Mouse (Mus musculus) kidney, postnatal 0 days (tissue): Measurements from ENCODE around the gene Sorcs2. TPM values are rescaled to one million over a fixed set of nuclear protein-coding genes. Genes with fewer than 3 reads are reported as not detected.

Source experiments
- ATAC-seq: fragments of 200-750 bp; cut with Nextera tagmentation; replicated peaks from 2 replicates; pipeline ENCODE4 v1.8.0; 2017; ENCODE audit warnings: low read depth, moderate number of reproducible peaks, moderate TSS enrichment, moderate library complexity; ENCODE audit not compliant: low FRiP score
- DNase-seq: peaks from one replicate; pipeline ENCODE4 v3.0.0-alpha.2; 2016; ENCODE audit warnings: low spot score
- H3K27ac ChIP-seq: fragments of 300-500 bp; sonication (generic); 2 replicates; pipeline ENCODE4 v1.5.1; 2014; ENCODE audit warnings: mild to moderate bottlenecking
- H3K27me3 ChIP-seq: fragments of 300-500 bp; sonication (generic); 2 replicates; pipeline ENCODE4 v1.6.1; 2014; ENCODE audit warnings: low read length, mixed read lengths; ENCODE audit not compliant: insufficient read depth
- H3K36me3 ChIP-seq: fragments of 300-500 bp; sonication (generic); 2 replicates; pipeline ENCODE4 v1.6.1; 2014; ENCODE audit warnings: low read length, mixed read lengths; ENCODE audit not compliant: insufficient read depth
- H3K4me1 ChIP-seq: fragments of 300-500 bp; sonication (generic); replicated peaks from 2 replicates; pipeline ENCODE4 v1.6.1; 2014; ENCODE audit warnings: antibody characterized with exemption, low read length, mixed read lengths; ENCODE audit not compliant: insufficient read depth
- H3K4me2 ChIP-seq: fragments of 300-500 bp; sonication (generic); 2 replicates; pipeline ENCODE4 v1.6.1; 2014; ENCODE audit warnings: mild to moderate bottlenecking, low read length, moderate library complexity, mixed read lengths
- H3K4me3 ChIP-seq: fragments of 300-500 bp; sonication (generic); replicated peaks from 2 replicates; pipeline ENCODE4 v1.5.1; 2014; ENCODE audit warnings: low read depth, low read length
- H3K9ac ChIP-seq: fragments of 300-500 bp; sonication (generic); 2 replicates; pipeline ENCODE4 v1.6.1; 2014; ENCODE audit warnings: low read depth, low read length
- H3K9me3 ChIP-seq: fragments of 300-500 bp; sonication (generic); replicated peaks from 2 replicates; pipeline ENCODE4 v1.6.1; 2016; ENCODE audit warnings: low read length, inconsistent platforms, mixed read lengths
- CTCF ChIP-seq: IDR thresholded peaks from 2 replicates; pipeline ENCODE4 v1.5.1; 2016; ENCODE audit warnings: antibody characterized with exemption, low read depth, mild to moderate bottlenecking, moderate library complexity
- WGBS: fragments of 180-500 bp; shearing (Covaris S2); extraction: QIAGEN DNeasy Blood & Tissue Kit; methylation state at CpG from one replicate; pipeline ENCODE4 v1.1.7; 2014; 5-methylcytosine and 5-hydroxymethylcytosine counted together
- polyA plus RNA-seq: library from polyadenylated mRNA; unstranded; fragments of >200 nt; fragmentation: Nextera tagmentation; extraction: Ambion mirVana; gene quantifications from 2 replicates; pipeline ENCODE4 v1.2.1, GENCODE M21; 2015

Gene Sorcs2
- polyA plus RNA-seq, 1 experiment from 2014 or later, result 5.1 TPM

DNA sequence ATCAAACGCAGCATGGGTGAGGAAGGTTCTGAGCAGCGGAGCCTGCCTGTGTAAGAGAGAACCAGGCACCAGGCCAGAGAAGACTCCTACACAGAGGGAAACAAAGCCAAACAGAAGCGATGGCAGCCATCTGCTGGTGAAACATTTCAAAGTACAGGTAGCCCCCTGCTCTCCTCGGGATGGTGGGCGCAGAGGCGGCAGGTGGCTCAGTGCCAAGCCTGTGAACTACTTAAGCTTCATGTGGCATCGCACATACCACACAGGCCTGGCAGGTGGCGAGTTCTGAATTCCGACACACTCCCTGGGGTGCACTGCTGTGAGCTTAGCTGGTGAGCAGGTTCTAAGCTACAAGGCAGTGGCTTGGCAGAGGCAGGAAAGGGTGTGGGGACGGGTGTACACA lies 184.6 kb downstream of the Sorcs2 start:
- no peak overlapping the region for H3K4me2 ChIP-seq
- 0 out of 2 replicates have a peak, but pooled peaks cover 5% of the 10 kb centered on the region for H3K9me3 ChIP-seq
- 66% methylated on average over 10 of the region's 10 CpGs for WGBS
- no peaks in the 10 kb centered on the region for H3K27me3 ChIP-seq
- DNase-seq (peak; percentile 7), ATAC-seq (no peak)
- H3K36me3 ChIP-seq, result no peaks in the 10 kb centered on the region
- TF ChIP-seq CTCF, result 0 out of 2 replicates have a peak, but pooled peaks have one; percentile 8
- no peak overlapping the region for H3K27ac ChIP-seq
- H3K4me3 ChIP-seq, result no peak overlapping the region
- H3K9ac ChIP-seq, result no peak overlapping the region
- H3K4me1 ChIP-seq, result no peaks in the 10 kb centered on the region

DNA sequence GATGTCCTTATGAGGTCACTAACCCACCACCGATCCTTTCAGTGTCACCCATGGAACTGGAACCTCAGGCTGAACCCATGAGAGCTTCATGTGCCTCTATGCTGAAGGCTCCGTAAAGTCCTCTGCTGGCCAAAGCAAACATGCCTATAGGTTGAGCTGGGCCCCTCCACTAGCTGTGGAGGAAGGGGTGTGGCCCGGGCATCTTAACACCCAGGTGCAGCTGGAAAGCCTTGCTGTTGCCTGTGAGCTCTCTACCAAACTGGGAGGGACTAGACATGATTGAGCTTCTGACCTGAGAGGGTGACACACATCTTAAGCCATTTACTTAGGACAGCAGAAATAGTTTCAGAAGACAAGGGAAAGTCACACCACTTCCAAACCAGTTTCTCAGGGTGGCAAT lies 189.1 kb downstream of the Sorcs2 start:
- H3K9me3 ChIP-seq, result no peaks in the 10 kb centered on the region
- no peak overlapping the region for H3K4me2 ChIP-seq
- H3K4me3 ChIP-seq, result no peak overlapping the region
- no peak for ATAC-seq
- H3K27ac ChIP-seq, result no peak overlapping the region
- H3K4me1 ChIP-seq, result no peaks in the 10 kb centered on the region
- TF ChIP-seq CTCF, result no peak
- DNase-seq, result no peak
- H3K27me3 ChIP-seq, result no peaks in the 10 kb centered on the region
- 81% methylated on average over 3 of the region's 3 CpGs for WGBS
- H3K9ac ChIP-seq, result no peak overlapping the region
- H3K36me3 ChIP-seq, result no peaks in the 10 kb centered on the region

DNA sequence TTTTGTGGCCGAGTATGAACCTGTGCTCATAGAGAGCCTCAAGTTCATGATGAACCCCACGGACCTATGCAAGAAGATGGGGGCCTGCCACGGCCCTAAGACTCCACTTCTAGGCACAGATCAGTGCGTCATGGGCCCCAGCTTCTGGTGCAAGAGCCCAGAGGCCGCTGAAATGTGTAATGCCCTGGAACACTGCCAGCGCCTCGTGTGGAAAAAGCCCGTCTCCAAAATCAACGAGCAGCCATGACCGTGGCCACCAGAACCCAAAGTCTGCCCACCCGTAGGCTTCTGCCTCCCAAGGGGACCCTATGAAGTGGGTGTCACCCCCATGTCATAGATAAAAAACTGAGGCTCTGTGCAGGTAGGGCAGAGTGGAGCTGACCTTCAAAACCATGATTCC lies 192.5 kb downstream of the Sorcs2 start:
- no peak for TF ChIP-seq CTCF
- no peak overlapping the region for H3K4me2 ChIP-seq
- no peak overlapping the region for H3K27ac ChIP-seq
- no peak overlapping the region for H3K9ac ChIP-seq
- DNase-seq (no peak), ATAC-seq (no peak)
- no peaks in the 10 kb centered on the region for H3K9me3 ChIP-seq
- H3K4me3 ChIP-seq, result no peak overlapping the region
- H3K36me3 ChIP-seq, result no peaks in the 10 kb centered on the region
- no peaks in the 10 kb centered on the region for H3K4me1 ChIP-seq
- 73% methylated on average over 11 of the region's 11 CpGs for WGBS
- H3K27me3 ChIP-seq, result no peaks in the 10 kb centered on the region

DNA sequence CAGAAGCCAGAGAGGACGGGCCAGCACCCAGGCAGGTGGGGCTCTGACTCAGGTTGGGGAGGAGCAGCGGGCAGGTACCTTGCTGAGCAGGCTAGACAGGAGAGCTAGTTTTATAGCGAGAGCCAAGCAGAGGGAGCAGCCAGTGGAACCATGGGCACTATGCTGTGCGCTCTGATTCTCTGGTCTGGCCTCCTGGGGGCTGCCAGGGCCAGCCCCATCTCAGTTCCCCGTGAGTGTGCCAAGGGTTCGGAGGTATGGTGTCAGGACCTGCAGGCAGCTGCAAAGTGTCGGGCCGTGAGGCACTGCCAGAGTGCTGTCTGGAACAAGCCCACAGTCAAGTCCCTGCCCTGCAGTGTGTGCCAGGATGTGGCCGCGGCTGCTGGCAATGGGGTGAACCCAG lies 194.0 kb downstream of the Sorcs2 start, which contains the start of gene Psapl1:
TSS of gene Psapl1 (plus strand) at position 106 of the 400 bp plus-strand sequence.
- H3K36me3 ChIP-seq, result no peaks in the 10 kb centered on the region
- no peaks in the 10 kb centered on the region for H3K9me3 ChIP-seq
- WGBS, result 79% methylated on average over 10 of the region's 10 CpGs
- no peak within 1 kb of the TSS for H3K4me3 ChIP-seq
- H3K27me3 ChIP-seq, result no peaks in the 10 kb centered on the region
- ATAC-seq (no peak), DNase-seq (no peak)
- no peak for TF ChIP-seq CTCF
- H3K9ac ChIP-seq, result no peak within 1 kb of the TSS
- H3K4me1 ChIP-seq, result no peaks in the 10 kb centered on the region
- H3K4me2 ChIP-seq, result no peak within 1 kb of the TSS
- H3K27ac ChIP-seq, result no peak within 1 kb of the TSS

DNA sequence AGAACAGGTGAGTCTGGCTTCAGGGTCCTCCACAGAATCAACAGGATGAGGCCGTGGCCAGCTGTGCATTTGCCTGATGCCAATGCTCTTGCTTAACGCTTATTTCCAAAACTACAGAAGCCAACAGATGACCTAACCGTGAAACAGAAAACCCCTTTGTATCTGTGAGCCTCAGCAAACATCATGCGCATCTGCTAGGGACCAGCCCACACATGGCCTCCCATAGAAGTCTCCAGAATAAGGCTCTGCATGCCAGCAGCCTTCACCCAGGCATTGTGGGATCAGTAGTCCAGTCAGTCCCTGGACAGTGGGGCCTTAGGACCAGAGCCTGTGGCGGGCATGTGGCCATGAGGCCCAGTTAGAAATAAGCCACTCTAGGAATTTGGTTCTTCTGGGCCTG lies 194.5 kb downstream of the Sorcs2 start:
- no peak for ATAC-seq
- TF ChIP-seq CTCF, result no peak

DNA sequence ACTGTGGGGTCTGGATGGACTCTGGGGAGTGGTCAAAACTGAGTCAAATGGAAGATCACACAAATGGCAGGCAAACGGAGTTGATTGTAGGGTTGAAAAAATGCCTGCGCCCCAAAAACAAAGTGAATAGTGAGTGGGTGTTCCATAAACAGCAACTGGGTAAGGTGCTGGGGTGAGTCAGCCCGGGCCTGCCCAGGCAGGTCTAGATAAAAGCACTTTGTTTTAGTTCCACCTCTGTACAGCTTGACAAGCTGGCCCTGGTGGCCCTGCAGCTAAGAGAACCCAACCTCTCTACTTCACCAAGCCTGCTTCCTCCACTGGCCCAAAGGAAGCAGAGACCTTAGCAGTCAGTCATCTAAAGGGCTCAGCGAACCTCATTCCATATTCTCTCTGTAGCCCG lies 195.2 kb downstream of the Sorcs2 start:
- Histone ChIP-seq H3K4me1 (no peaks in the 10 kb centered on the region), H3K36me3 (no peaks in the 10 kb centered on the region), H3K9me3 (no peaks in the 10 kb centered on the region), H3K27me3 (no peaks in the 10 kb centered on the region), H3K27ac (no peak overlapping the region), H3K9ac (no peak overlapping the region), H3K4me2 (no peak overlapping the region), H3K4me3 (no peak overlapping the region)
- 93% methylated on average over 5 of the region's 5 CpGs for WGBS
- TF ChIP-seq CTCF, result no peak
- ATAC-seq, result no peak
- DNase-seq, result no peak

More for the DNA sequence above, 194.5 kb downstream of the Sorcs2 start:
- Histone ChIP-seq H3K36me3 (no peaks in the 10 kb centered on the region), H3K9ac (no peak overlapping the region), H3K4me3 (no peak overlapping the region), H3K27me3 (no peaks in the 10 kb centered on the region), H3K4me1 (no peaks in the 10 kb centered on the region), H3K9me3 (no peaks in the 10 kb centered on the region), H3K27ac (no peak overlapping the region), H3K4me2 (no peak overlapping the region)
- WGBS, result 81% methylated on average over 5 of the region's 5 CpGs
- no peak for DNase-seq

DNA sequence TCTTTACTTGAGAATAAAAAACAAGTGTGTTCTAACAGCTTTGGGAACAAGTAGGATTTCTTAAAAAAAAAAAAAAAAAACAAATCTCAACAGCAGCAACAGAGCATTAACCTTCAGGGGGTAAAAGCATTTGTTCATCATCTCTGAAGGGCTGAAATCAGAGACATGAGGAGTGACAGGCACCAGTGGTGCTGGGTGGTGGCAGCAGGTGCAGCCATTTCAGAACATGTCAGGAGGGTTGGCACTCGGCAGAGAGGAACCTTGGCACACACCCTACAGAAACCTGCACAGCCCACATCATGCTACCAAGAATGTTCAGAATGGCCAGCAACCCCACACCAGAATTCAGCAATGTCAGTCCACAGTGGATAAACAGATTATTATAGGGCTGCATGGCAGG lies 198.4 kb downstream of the Sorcs2 start:
- 66% methylated on average over 1 of the region's 1 CpGs for WGBS
- Histone ChIP-seq H3K4me2 (no peak overlapping the region), H3K4me3 (no peak overlapping the region), H3K4me1 (no peaks in the 10 kb centered on the region), H3K27me3 (no peaks in the 10 kb centered on the region), H3K27ac (no peak overlapping the region), H3K9ac (no peak overlapping the region), H3K9me3 (no peaks in the 10 kb centered on the region), H3K36me3 (no peaks in the 10 kb centered on the region)
- DNase-seq (no peak), ATAC-seq (no peak)
- TF ChIP-seq CTCF, result no peak
